Mouse (Mus musculus) stomach, embryonic 14.5 days (tissue): ENCODE data around the gene Pxmp4. TPM values are rescaled to one million over a fixed set of nuclear protein-coding genes. Genes with fewer than 3 reads are reported as not detected.
A peak's percentile ranks its signal among the peaks of the same experiment; 100 is the strongest.

ENCODE experiments used
- ATAC-seq: fragments of 200-750 bp; cut with Nextera tagmentation; 2 replicates; pipeline ENCODE4 v1.8.0; 2017; ENCODE audit warnings: low read depth, moderate TSS enrichment; ENCODE audit not compliant: insufficient number of reproducible peaks, insufficient read depth, low FRiP score
- H3K27ac ChIP-seq: fragments of 300-500 bp; sonication (generic); 2 replicates; pipeline ENCODE4 v1.5.1; 2014; ENCODE audit warnings: mild to moderate bottlenecking, low read length, moderate library complexity, mixed read lengths
- H3K27me3 ChIP-seq: fragments of 300-500 bp; sonication (generic); 2 replicates; pipeline ENCODE4 v1.6.1; 2014; ENCODE audit warnings: low read length, control low read depth, mixed read lengths; ENCODE audit not compliant: control insufficient read depth, insufficient read depth
- H3K36me3 ChIP-seq: fragments of 300-500 bp; sonication (generic); 2 replicates; pipeline ENCODE4 v1.6.1; 2014; ENCODE audit warnings: mild to moderate bottlenecking, control low read depth, low read length, moderate library complexity, mixed read lengths; ENCODE audit not compliant: control insufficient read depth, insufficient read depth
- H3K4me1 ChIP-seq: fragments of 300-500 bp; sonication (generic); 2 replicates; pipeline ENCODE4 v1.6.1; 2014; ENCODE audit warnings: low read length, control low read depth, mixed read lengths; ENCODE audit not compliant: control insufficient read depth, insufficient read depth
- H3K4me2 ChIP-seq: fragments of 300-500 bp; sonication (generic); replicated peaks from 2 replicates; pipeline ENCODE4 v1.6.1; 2014; ENCODE audit warnings: low read depth, low read length, control low read depth
- H3K4me3 ChIP-seq: fragments of 300-500 bp; sonication (generic); 2 replicates; pipeline ENCODE4 v1.5.1; 2014; ENCODE audit warnings: low read depth, low read length, control low read depth
- H3K9ac ChIP-seq: fragments of 300-500 bp; sonication (generic); replicated peaks from 2 replicates; pipeline ENCODE4 v1.6.1; 2014; ENCODE audit warnings: low read depth, mild to moderate bottlenecking, control low read depth, low read length, moderate library complexity, mixed read lengths
- H3K9me3 ChIP-seq: fragments of 300-500 bp; sonication (generic); 2 replicates; pipeline ENCODE4 v1.6.1; 2016; ENCODE audit warnings: low read depth, low read length, control low read depth; ENCODE audit not compliant: control insufficient read depth
- WGBS: fragments of 180-500 bp; shearing (Covaris S2); extraction: QIAGEN DNeasy Blood & Tissue Kit; methylation state at CpG from one replicate; pipeline ENCODE4 v1.1.7; 2014; 5-methylcytosine and 5-hydroxymethylcytosine counted together
- polyA plus RNA-seq: library from polyadenylated mRNA; unstranded; fragments of >200 nt; fragmentation: Nextera tagmentation; extraction: Ambion mirVana; gene quantifications from 2 replicates; pipeline ENCODE4 v1.2.1, GENCODE M21; 2014

Gene Pxmp4
- polyA plus RNA-seq, 1 experiment from 2014 or later = 29.5 TPM

DNA sequence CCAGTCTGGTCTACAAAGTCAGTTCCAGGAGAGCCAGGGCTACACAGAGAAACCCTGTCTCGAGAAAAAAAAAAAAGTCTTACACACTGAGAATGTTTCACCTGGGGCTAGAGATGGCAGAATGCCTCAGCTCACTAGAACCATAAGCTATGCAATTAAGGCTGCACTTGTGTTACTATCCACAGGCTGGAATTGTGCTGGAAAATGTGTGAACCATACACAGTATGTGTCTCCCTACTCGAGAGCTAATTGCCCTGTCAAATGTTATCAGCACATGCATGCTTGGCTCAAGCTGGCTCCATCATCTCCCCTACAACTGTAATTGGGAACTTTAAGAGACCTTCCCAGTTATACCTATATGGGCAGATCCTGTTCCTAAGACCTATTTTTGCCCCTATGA lies 52.6 kb downstream of the Pxmp4 start:
- Histone ChIP-seq H3K4me3 (no peak overlapping the region), H3K4me2 (no peak overlapping the region), H3K4me1 (peaks cover 15% of the 10 kb centered on the region), H3K9me3 (no peaks in the 10 kb centered on the region), H3K27ac (no peak overlapping the region), H3K27me3 (0 out of 2 replicates have a peak, but pooled peaks cover 12% of the 10 kb centered on the region), H3K36me3 (no peaks in the 10 kb centered on the region), H3K9ac (no peak overlapping the region)
- 82% methylated on average over 2 of the region's 2 CpGs for WGBS
- ATAC-seq = no peak

DNA sequence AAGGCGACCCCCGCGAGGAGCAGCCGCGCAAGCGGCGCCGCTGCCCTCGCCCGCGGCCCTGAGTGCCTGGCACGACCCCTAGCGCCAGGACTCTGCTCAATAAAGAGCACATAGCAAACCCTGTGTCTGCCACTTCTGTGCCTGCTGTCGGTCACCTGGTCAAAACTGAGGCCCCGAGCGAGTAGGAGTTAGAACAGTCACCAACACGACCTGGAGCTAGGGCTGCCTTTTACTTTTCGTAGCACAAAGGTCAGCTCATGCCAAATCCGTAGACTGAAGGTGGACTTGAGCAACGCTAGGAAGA lies 53.7 kb downstream of the Pxmp4 start:
- H3K9me3 ChIP-seq = no peaks in the 10 kb centered on the region
- H3K9ac ChIP-seq = no peak overlapping the region
- ATAC-seq = no peak
- peak overlapping the region; percentile 36 for H3K4me3 ChIP-seq
- no peak overlapping the region for H3K27ac ChIP-seq
- peaks cover 15% of the 10 kb centered on the region for H3K4me1 ChIP-seq
- H3K4me2 ChIP-seq = peak overlapping the region; percentile 92
- H3K27me3 ChIP-seq = 0 out of 2 replicates have a peak, but pooled peaks cover 12% of the 10 kb centered on the region
- 16% methylated on average over 20 of the region's 20 CpGs for WGBS
- no peaks in the 10 kb centered on the region for H3K36me3 ChIP-seq

DNA sequence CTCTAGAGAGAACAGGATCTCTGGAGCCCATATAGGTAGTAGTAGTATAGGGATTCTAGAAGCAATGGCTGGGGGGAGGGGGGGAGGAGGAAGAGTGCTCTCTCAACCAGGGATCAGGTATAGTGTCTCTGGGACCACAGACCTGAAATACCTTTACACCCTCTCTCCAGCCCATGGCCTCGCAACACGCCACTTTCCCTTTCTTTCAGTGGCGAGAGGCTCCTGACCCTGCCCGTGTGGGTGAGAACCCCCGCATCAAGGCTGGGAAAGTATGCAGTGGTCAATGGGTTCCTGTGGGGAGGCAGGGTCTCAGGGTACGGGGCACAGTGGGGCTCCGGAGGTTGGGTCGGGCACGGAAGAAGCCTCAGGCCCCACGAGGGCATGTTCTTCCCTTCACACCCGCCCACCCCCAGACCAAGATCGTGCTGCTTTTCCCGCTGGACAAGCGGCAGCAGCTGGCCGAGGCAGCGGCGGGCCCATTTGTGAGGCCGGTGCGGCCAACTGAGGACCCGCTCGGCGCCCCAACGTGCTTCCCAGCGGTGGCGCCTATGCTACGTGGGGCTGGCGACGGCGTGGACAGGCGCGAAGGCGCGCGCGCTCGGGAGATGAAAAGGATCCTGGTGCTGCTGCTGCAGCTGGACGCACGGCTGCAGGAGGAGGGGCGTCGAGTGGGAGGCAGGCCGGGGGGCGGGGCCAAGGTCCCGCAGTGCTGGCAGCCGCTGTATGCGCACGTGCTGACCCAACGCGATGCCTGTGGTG lies 54.2 kb downstream of the Pxmp4 start:
- peak; percentile 78 for ATAC-seq
- Histone ChIP-seq H3K4me3 (peak overlapping the region; percentile 36), H3K4me2 (peak overlapping the region; percentile 92), H3K27ac (no peak overlapping the region), H3K36me3 (no peaks in the 10 kb centered on the region), H3K27me3 (0 out of 2 replicates have a peak, but pooled peaks cover 12% of the 10 kb centered on the region), H3K9me3 (no peaks in the 10 kb centered on the region), H3K4me1 (peaks cover 15% of the 10 kb centered on the region), H3K9ac (peak overlapping the region; percentile 42; the same call in 1 of the 2 replicates)
- 3% methylated on average over 48 of the region's 48 CpGs for WGBS

DNA sequence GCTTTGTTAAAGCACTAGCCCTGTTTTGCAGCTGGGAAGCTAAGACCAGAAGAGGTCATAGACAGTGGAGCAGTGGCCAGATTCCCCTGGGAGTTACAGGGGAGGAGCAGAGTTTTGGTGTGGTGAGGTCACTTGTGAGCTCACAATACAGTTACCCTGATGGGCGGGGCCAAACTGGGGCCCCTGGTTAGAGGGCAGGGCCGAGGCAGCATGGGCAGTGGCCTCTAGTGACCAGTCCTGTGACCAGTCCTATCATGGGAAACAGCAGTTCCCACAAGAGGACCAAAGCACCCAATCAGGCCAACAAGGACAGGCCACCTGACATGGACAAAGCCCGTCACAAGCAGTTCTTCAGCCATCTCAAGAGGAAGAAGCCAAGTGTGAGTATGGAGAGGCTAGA lies 54.8 kb downstream of the Pxmp4 start:
- H3K9me3 ChIP-seq = no peaks in the 10 kb centered on the region
- no peak overlapping the region for H3K4me3 ChIP-seq
- H3K36me3 ChIP-seq = no peaks in the 10 kb centered on the region
- H3K4me1 ChIP-seq = peaks cover 15% of the 10 kb centered on the region
- H3K4me2 ChIP-seq = no peak overlapping the region
- ATAC-seq = no peak
- H3K9ac ChIP-seq = no peak overlapping the region
- 53% methylated on average over 3 of the region's 3 CpGs for WGBS
- no peak overlapping the region for H3K27ac ChIP-seq
- 0 out of 2 replicates have a peak, but pooled peaks cover 12% of the 10 kb centered on the region for H3K27me3 ChIP-seq

DNA sequence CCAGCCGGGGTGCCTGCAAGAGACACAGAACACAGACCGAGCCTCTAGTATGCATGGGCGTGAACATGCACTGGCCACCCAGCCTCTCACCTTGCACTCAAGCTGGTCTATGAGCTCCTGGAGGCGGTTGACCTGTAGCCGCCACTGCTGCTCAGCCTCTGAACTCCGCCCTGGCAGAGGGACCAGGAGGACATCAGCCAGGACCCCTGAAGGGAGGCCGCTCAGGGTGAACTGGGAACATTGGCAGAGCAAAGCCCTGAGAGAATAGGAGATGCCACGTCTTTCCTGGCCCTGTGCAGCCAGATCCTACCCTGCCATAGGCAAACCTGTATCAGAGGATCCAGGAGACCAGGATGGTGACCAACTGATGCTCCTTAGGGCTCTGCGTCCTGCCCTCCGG lies 56.8 kb downstream of the Pxmp4 start, which contains the start of gene 1700003F12Rik:
Gene 1700003F12Rik, plus strand, starts transcription at position 375 of the 400 bp plus-strand sequence.
- Histone ChIP-seq H3K4me2 (no peak within 1 kb of the TSS), H3K9me3 (no peaks in the 10 kb centered on the region), H3K4me1 (peaks cover 10% of the 10 kb centered on the region), H3K9ac (no peak within 1 kb of the TSS), H3K36me3 (no peaks in the 10 kb centered on the region), H3K4me3 (no peak within 1 kb of the TSS), H3K27ac (no peak within 1 kb of the TSS), H3K27me3 (0 out of 2 replicates have a peak, but pooled peaks cover 8% of the 10 kb centered on the region)
- no peak for ATAC-seq
- 87% methylated on average over 10 of the region's 10 CpGs for WGBS

DNA sequence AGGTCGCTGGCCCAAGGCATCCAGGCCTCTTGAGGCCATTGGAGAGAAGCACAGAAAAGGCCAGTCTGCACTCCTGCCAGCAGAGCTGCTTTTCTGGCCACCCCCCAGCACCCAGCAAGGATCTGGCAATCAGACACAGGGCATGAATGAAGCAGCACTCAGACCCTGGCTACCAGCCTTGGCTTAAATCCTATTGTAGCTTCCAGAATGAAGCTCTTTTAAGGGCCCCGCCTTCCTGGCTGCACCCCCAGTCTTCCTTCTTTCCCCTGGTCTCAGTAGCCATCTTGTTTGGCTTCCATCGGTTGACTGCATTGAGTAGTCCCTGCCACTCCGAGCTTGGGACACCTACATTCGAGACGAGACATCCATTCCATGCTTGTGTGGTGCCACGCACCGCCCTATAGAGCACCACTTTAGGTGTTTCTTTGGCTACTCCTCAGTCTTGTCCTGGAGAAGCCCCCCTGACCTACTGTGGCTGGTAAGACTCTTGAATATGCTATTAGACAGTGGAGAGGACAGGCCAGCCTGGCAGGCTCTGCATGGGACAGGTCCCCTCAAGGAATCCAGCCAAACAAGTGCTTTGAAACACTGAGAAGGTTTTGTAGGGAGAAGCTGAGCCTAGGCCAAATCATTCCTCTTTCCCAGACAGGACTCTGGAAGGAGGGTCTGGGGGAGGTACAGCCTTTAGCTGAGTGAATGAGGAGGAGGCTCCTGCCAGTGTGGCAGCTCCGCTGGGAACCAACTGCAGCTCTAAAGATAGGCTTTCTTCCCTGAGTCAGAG lies 59.8 kb downstream of the Pxmp4 start:
- 82% methylated on average over 9 of the region's 9 CpGs for WGBS
- Histone ChIP-seq H3K9me3 (no peaks in the 10 kb centered on the region), H3K4me1 (no peaks in the 10 kb centered on the region), H3K9ac (no peak overlapping the region), H3K27ac (peak overlapping the region; percentile 10; the same call in 1 of the 2 replicates), H3K4me2 (no peak overlapping the region), H3K4me3 (no peak overlapping the region), H3K36me3 (no peaks in the 10 kb centered on the region), H3K27me3 (no peaks in the 10 kb centered on the region)
- ATAC-seq = no peak

DNA sequence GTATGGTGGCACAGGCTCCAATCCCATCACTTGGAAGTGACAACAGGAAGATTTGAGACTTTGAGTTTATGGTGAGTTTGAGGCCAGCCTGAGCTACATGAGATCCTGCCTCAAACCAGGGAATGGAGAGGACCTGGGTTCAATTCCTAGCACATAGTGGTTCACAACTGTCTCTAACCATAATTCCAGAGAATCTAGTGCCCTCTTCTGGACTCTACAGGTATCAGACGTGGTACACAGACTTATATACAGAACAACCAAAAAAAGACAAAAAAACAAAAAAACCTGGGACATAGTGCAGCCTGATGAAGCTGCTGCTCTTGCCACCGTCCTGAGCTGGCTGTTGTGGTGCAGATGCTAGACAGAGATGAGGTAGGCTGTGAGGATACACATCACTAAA lies 61.9 kb downstream of the Pxmp4 start:
- Histone ChIP-seq H3K36me3 (peaks cover 4% of the 10 kb centered on the region; the same call in 1 of the 2 replicates), H3K4me2 (no peak overlapping the region), H3K9ac (no peak overlapping the region), H3K4me1 (0 out of 2 replicates have a peak, but pooled peaks cover 6% of the 10 kb centered on the region), H3K27me3 (no peaks in the 10 kb centered on the region), H3K27ac (no peak overlapping the region), H3K4me3 (no peak overlapping the region), H3K9me3 (no peaks in the 10 kb centered on the region)
- no peak for ATAC-seq
- WGBS = 89% methylated on average over 2 of the region's 2 CpGs

DNA sequence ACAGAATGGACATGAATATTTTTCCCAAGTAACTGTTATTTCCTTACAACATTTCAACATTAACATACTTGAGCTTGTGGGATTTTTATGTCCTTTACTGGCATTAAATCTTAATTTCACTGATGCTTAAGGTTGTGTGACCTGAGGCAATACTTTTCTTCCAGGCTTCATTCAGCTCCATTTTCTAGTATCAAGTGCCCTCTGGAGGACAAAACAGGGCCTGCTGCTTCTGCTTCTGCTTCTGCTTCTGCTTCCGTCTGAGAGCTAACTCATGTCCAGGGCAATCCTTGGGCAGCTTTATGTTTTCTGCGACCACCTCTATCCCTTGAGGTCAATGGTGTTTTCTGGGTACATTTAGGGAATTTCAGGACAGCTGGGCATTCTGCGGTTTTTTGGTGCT lies 63.8 kb downstream of the Pxmp4 start:
- Histone ChIP-seq H3K4me3 (no peak overlapping the region), H3K36me3 (peaks cover 15% of the 10 kb centered on the region; the same call in 1 of the 2 replicates), H3K9ac (no peak overlapping the region), H3K9me3 (no peaks in the 10 kb centered on the region), H3K4me2 (no peak overlapping the region), H3K27me3 (no peaks in the 10 kb centered on the region), H3K4me1 (0 out of 2 replicates have a peak, but pooled peaks cover 6% of the 10 kb centered on the region), H3K27ac (no peak overlapping the region)
- no peak for ATAC-seq
- WGBS = 79% methylated on average over 3 of the region's 3 CpGs
